Mouse (Mus musculus) CH12.LX (cell line): ENCODE measurements around the gene Nrg3. TPM values are rescaled to one million over a fixed set of nuclear protein-coding genes. Genes with fewer than 3 reads are reported as not detected.

ENCODE experiments used
- DNase-seq: peaks from one replicate; pipeline ENCODE4 v3.0.0-alpha.2; 2013; ENCODE audit errors: extremely low read depth
- H3K27ac ChIP-seq: 2 replicates; pipeline ENCODE4 v1.5.1; 2012; ENCODE audit warnings: low read depth, mild to moderate bottlenecking, control low read depth, moderate library complexity; ENCODE audit not compliant: insufficient read depth
- H3K27me3 ChIP-seq: replicated peaks from 2 replicates; pipeline ENCODE3; 2012; ENCODE audit warnings: inconsistent platforms
- H3K36me3 ChIP-seq, 2 experiments: replicated peaks in 1 of 2; 2 replicates each; pipeline versions ENCODE3 to v1.6.1; 2012; ENCODE audit warnings: inconsistent platforms in 1 of 2, low read length in 1 of 2, mild to moderate bottlenecking in 1 of 2, mixed read lengths in 1 of 2, moderate library complexity in 1 of 2; ENCODE audit not compliant: control insufficient read depth in 1 of 2, insufficient read depth in 1 of 2
- H3K4me1 ChIP-seq, 2 experiments: 2 replicates each; pipeline ENCODE4 v1.6.1; 2012; ENCODE audit warnings: inconsistent platforms in 1 of 2, moderate library complexity in 1 of 2; ENCODE audit not compliant: insufficient read depth in 2 of 2, control insufficient read depth in 1 of 2
- H3K4me2 ChIP-seq: 2 replicates; pipeline ENCODE4 v1.6.1; 2012; ENCODE audit warnings: low read depth, mild to moderate bottlenecking, control low read depth; ENCODE audit not compliant: poor library complexity, insufficient read depth, severe bottlenecking
- H3K4me3 ChIP-seq, 3 experiments: fragments of 150-350 bp in 1 of 3; sonication (generic) in 1 of 3; replicated peaks in 1 of 3; 2 replicates each; pipeline versions ENCODE3 to v1.5.1; 2011 to 2012; ENCODE audit warnings: low read depth in 2 of 3, low read length in 2 of 3, mild to moderate bottlenecking in 2 of 3, moderate library complexity in 2 of 3, control low read depth in 1 of 3, improper control_type of control experiment in 1 of 3, inconsistent platforms in 1 of 3, mixed read lengths in 1 of 3; ENCODE audit not compliant: poor library complexity in 1 of 3
- H3K79me2 ChIP-seq: replicated peaks from 2 replicates; pipeline ENCODE4 v1.6.1; 2012; ENCODE audit warnings: mild to moderate bottlenecking, moderate library complexity; ENCODE audit not compliant: control insufficient read depth, poor library complexity, insufficient read depth, severe bottlenecking; ENCODE audit errors: extremely low read depth
- H3K9ac ChIP-seq: 2 replicates; pipeline ENCODE4 v1.6.1; 2012; ENCODE audit warnings: low read depth, mild to moderate bottlenecking, control low read depth, moderate library complexity; ENCODE audit not compliant: insufficient read depth
- H3K9me3 ChIP-seq: replicated peaks from 2 replicates; pipeline ENCODE3; 2012; ENCODE audit warnings: low read length, inconsistent platforms, mixed read lengths
- BHLHE40 ChIP-seq: IDR thresholded peaks from 2 replicates; pipeline ENCODE4 v1.6.1; 2011; ENCODE audit warnings: mild to moderate bottlenecking, low read depth, low read length, improper control_type of control experiment
- CHD1 ChIP-seq: IDR thresholded peaks from 2 replicates; pipeline ENCODE4 v1.6.1; 2012; ENCODE audit warnings: low read depth, low read length, improper control_type of control experiment, inconsistent platforms
- CTCF ChIP-seq, 2 experiments: IDR thresholded peaks in 1 of 2; conservative IDR thresholded peaks in 1 of 2; 2 replicates each; pipeline ENCODE4 v1.5.1; 2011 to 2012; ENCODE audit warnings: low read depth in 2 of 2, low read length in 2 of 2, improper control_type of control experiment in 1 of 2, inconsistent platforms in 1 of 2, mild to moderate bottlenecking in 1 of 2, moderate library complexity in 1 of 2
- EP300 ChIP-seq: IDR thresholded peaks from 2 replicates; pipeline ENCODE4 v1.6.1; 2011; ENCODE audit warnings: low read length, improper control_type of control experiment
- ETS1 ChIP-seq: conservative IDR thresholded peaks from 2 replicates; pipeline ENCODE4 v1.6.1; 2012; ENCODE audit warnings: low read depth, mild to moderate bottlenecking, inconsistent platforms, low read length, improper control_type of control experiment, moderate library complexity
- GABPA ChIP-seq: IDR thresholded peaks from 2 replicates; pipeline ENCODE4 v1.6.1; 2012; ENCODE audit warnings: low read depth, low read length, improper control_type of control experiment, inconsistent platforms; ENCODE audit not compliant: insufficient replicate concordance
- HCFC1 ChIP-seq: IDR thresholded peaks from 2 replicates; pipeline ENCODE4 v1.6.1; 2012; ENCODE audit warnings: low read depth, mild to moderate bottlenecking, inconsistent platforms, low read length, improper control_type of control experiment
- MAFK ChIP-seq: IDR thresholded peaks from 2 replicates; pipeline ENCODE4 v1.6.1; 2011; ENCODE audit warnings: low read length, improper control_type of control experiment; ENCODE audit not compliant: insufficient replicate concordance
- MAX ChIP-seq: IDR thresholded peaks from 2 replicates; pipeline ENCODE4 v1.6.1; 2011; ENCODE audit warnings: low read length, improper control_type of control experiment
- MAZ ChIP-seq: IDR thresholded peaks from 2 replicates; pipeline ENCODE4 v1.6.1; 2012; ENCODE audit warnings: low read depth, mild to moderate bottlenecking, inconsistent platforms, low read length, improper control_type of control experiment, moderate library complexity
- MEF2A ChIP-seq: IDR thresholded peaks from 2 replicates; pipeline ENCODE4 v1.6.1; 2014; ENCODE audit warnings: low read depth, mild to moderate bottlenecking, inconsistent platforms, low read length, improper control_type of control experiment, borderline replicate concordance
- MXI1 ChIP-seq: IDR thresholded peaks from 2 replicates; pipeline ENCODE4 v1.6.1; 2011; ENCODE audit warnings: mild to moderate bottlenecking, low read depth, low read length, improper control_type of control experiment
- POLR2A ChIP-seq: IDR thresholded peaks from 2 replicates; pipeline ENCODE4 v1.6.1; 2011; ENCODE audit warnings: low read depth, mild to moderate bottlenecking, improper control_type of control experiment, low read length
- POLR2AphosphoS2 ChIP-seq: IDR thresholded peaks from 2 replicates; pipeline ENCODE4 v1.6.1; 2011; ENCODE audit warnings: low read depth, low read length, improper control_type of control experiment
- RCOR1 ChIP-seq: conservative IDR thresholded peaks from 2 replicates; pipeline ENCODE4 v1.6.1; 2012; ENCODE audit warnings: low read depth, mild to moderate bottlenecking, inconsistent platforms, low read length, improper control_type of control experiment
- SMC3 ChIP-seq: IDR thresholded peaks from 2 replicates; pipeline ENCODE4 v1.6.1; 2011; ENCODE audit warnings: low read depth, low read length, improper control_type of control experiment
- TCF12 ChIP-seq: IDR thresholded peaks from 2 replicates; pipeline ENCODE4 v1.6.1; 2014; ENCODE audit warnings: low read depth, mild to moderate bottlenecking, inconsistent platforms, low read length, improper control_type of control experiment
- UBTF ChIP-seq: IDR thresholded peaks from 2 replicates; pipeline ENCODE4 v1.6.1; 2012; ENCODE audit warnings: low read depth, mild to moderate bottlenecking, inconsistent platforms, low read length, improper control_type of control experiment, moderate library complexity
- USF1 ChIP-seq: IDR thresholded peaks from 2 replicates; pipeline ENCODE4 v1.6.1; 2014; ENCODE audit warnings: low read depth, mild to moderate bottlenecking, inconsistent platforms, low read length, improper control_type of control experiment
- ZKSCAN1 ChIP-seq: IDR thresholded peaks from 2 replicates; pipeline ENCODE4 v1.6.1; 2012; ENCODE audit warnings: low read depth, inconsistent platforms, low read length, improper control_type of control experiment, borderline replicate concordance
- ZMIZ1 ChIP-seq: IDR thresholded peaks from 2 replicates; pipeline ENCODE4 v1.6.1; 2012; ENCODE audit warnings: low read depth, mild to moderate bottlenecking, inconsistent platforms, low read length, improper control_type of control experiment
- dilution Hi-C: fragments of 300-500 bp; cut with MboI; formaldehyde crosslinking; loops from 2 replicates; pipeline ENCODE4 v1.14.3; 2020; ENCODE audit warnings: low sequenced_read_pairs; ENCODE audit not compliant: extremely low pct_unique_long_range_greater_than_20kb, extremely low pct_ligation_motif_present
- in situ Hi-C: fragments of 300-500 bp; cut with MboI; formaldehyde crosslinking; loops from 3 replicates; pipeline ENCODE4 v1.14.3; 2019; ENCODE audit warnings: low sequenced_read_pairs, low pct_ligation_motif_present, low pct_unique_long_range_greater_than_20kb, mixed read lengths
- polyA plus RNA-seq: library from polyadenylated mRNA; unstranded; fragments of >175 nt; gene quantifications from 2 replicates; pipeline ENCODE4 v1.2.1, GENCODE M21; 2012; ENCODE audit warnings: low read depth; ENCODE audit not compliant: insufficient read length
- total RNA-seq, 2 experiments: library from RNA; depleted of rRNA; stranded (reverse); fragments of 300-350 nt in 1 of 2; fragments of >200 nt in 1 of 2; gene quantifications; 2 replicates each; pipeline ENCODE4 v1.2.3; 2012 to 2014

Nrg3 gene
- total and polyA plus RNA-seq, 3 experiments, result not detected

GRCm38 (mm10) chr14:38494970-38495369, 977.9 kb downstream of the Nrg3 start:
- no peak overlapping the region for H3K9ac ChIP-seq
- no peaks in the 10 kb centered on the region for H3K4me1 ChIP-seq
- no peaks in the 10 kb centered on the region for H3K27me3 ChIP-seq
- DNase-seq, result no peak
- H3K4me2 ChIP-seq, result no peak overlapping the region
- H3K27ac ChIP-seq, result no peak overlapping the region
- H3K79me2 ChIP-seq, result no peaks in the 10 kb centered on the region
- in situ Hi-C loops (no loop called here), dilution Hi-C loops (no loop called here)
- no peak overlapping the region for H3K4me3 ChIP-seq
- H3K9me3 ChIP-seq, result peaks cover 12% of the 10 kb centered on the region
- H3K36me3 ChIP-seq, result no peaks in the 10 kb centered on the region
- TF ChIP-seq BHLHE40, result no peak
- TF ChIP-seq MAX, result no peak
- TF ChIP-seq MAFK, result no peak
- no peak for TF ChIP-seq ETS1
- TF ChIP-seq ZKSCAN1, result no peak
- TF ChIP-seq USF1, result no peak
- TF ChIP-seq ZMIZ1, result no peak
- no peak for TF ChIP-seq HCFC1

- TF ChIP-seq POLR2A (no peak), MAZ (no peak), GABPA (no peak), USF1 (no peak), RCOR1 (no peak)
- no peak overlapping the region for H3K27ac ChIP-seq
- H3K4me3 ChIP-seq, result no peak overlapping the region
These were observed 1025.8 kb downstream of the Nrg3 start for GRCm38 (mm10) chr14:38447086-38447485.

GRCm38 (mm10) chr14:38444788-38445187, 1028.1 kb downstream of the Nrg3 start:
- H3K4me3 ChIP-seq, result no peak overlapping the region
- H3K4me2 ChIP-seq, result no peak overlapping the region
- no peaks in the 10 kb centered on the region for H3K79me2 ChIP-seq
- H3K9ac ChIP-seq, result no peak overlapping the region
- H3K27me3 ChIP-seq, result no peaks in the 10 kb centered on the region
- no peak overlapping the region for H3K27ac ChIP-seq
- no peak for DNase-seq
- H3K9me3 ChIP-seq, result peaks cover 31% of the 10 kb centered on the region
- TF ChIP-seq RCOR1 (no peak), TCF12 (no peak), EP300 (no peak), GABPA (no peak), MAX (no peak), MXI1 (no peak), SMC3 (no peak), CTCF (conservative IDR thresholded peaks at IDR 0.05 in 1 of 2, IDR thresholded peaks at IDR 0.05 in 1 of 2; ENCODE audit: low read depth in 2 of 2, low read length in 2 of 2) (no peak), MAZ (no peak), POLR2AphosphoS2 (no peak), MEF2A (no peak), CHD1 (no peak), HCFC1 (no peak), POLR2A (no peak), ETS1 (no peak), UBTF (no peak)
- in situ Hi-C loops (no loop called here), dilution Hi-C loops (no loop called here)
- no peaks in the 10 kb centered on the region for H3K4me1 ChIP-seq
- H3K36me3 ChIP-seq, result no peaks in the 10 kb centered on the region

More at GRCm38 (mm10) chr14:38447086-38447485, 1025.8 kb downstream of the Nrg3 start:
- no peaks in the 10 kb centered on the region for H3K36me3 ChIP-seq
- DNase-seq, result no peak
- dilution Hi-C loops, result no loop called here
- no peaks in the 10 kb centered on the region for H3K27me3 ChIP-seq
- H3K4me2 ChIP-seq, result no peak overlapping the region
- H3K9me3 ChIP-seq, result peaks cover 34% of the 10 kb centered on the region
- H3K4me1 ChIP-seq, result no peaks in the 10 kb centered on the region
- H3K9ac ChIP-seq, result no peak overlapping the region
- in situ Hi-C loops, result no loop called here
- no peaks in the 10 kb centered on the region for H3K79me2 ChIP-seq
